Mouse (Mus musculus) thymus, adult 2 months (tissue): Measurements from ENCODE around the gene Aaas.

Experiments
- CTCF ChIP-seq: fragments of 200-500 bp; IDR thresholded peaks from 2 replicates; pipeline ENCODE4 v1.5.1; 2012; ENCODE audit warnings: mild to moderate bottlenecking, control low read depth, low read length, moderate library complexity, borderline replicate concordance; ENCODE audit not compliant: control insufficient read depth, poor library complexity, insufficient read depth; ENCODE audit errors: extremely low read depth
- POLR2A ChIP-seq: fragments of 200-500 bp; IDR thresholded peaks from 2 replicates; pipeline ENCODE4 v1.6.1; 2012; ENCODE audit warnings: mild to moderate bottlenecking, low read length, control low read depth, moderate library complexity; ENCODE audit not compliant: control insufficient read depth, poor library complexity, insufficient read depth; ENCODE audit errors: extremely low read depth

GRCm38 (mm10) chr15:102316263-102316662, 34.3 kb downstream of the Aaas start:
- TF ChIP-seq CTCF (peak; percentile 45; the same call in 1 of the 2 replicates), POLR2A (no peak)
